Mouse (Mus musculus) spleen, adult 2 months (tissue): Measurements from ENCODE around the gene Fam32a.

Source experiments
- CTCF ChIP-seq: fragments of 200-500 bp; IDR thresholded peaks from 2 replicates; pipeline ENCODE4 v1.5.1; 2011; ENCODE audit warnings: mild to moderate bottlenecking, inconsistent platforms; ENCODE audit not compliant: insufficient read depth, insufficient read length, insufficient replicate concordance; ENCODE audit errors: extremely low read depth
- POLR2A ChIP-seq: fragments of 200-500 bp; IDR thresholded peaks from 2 replicates; pipeline ENCODE4 v1.6.1; 2011; ENCODE audit warnings: low read depth, low read length, inconsistent platforms

DNA sequence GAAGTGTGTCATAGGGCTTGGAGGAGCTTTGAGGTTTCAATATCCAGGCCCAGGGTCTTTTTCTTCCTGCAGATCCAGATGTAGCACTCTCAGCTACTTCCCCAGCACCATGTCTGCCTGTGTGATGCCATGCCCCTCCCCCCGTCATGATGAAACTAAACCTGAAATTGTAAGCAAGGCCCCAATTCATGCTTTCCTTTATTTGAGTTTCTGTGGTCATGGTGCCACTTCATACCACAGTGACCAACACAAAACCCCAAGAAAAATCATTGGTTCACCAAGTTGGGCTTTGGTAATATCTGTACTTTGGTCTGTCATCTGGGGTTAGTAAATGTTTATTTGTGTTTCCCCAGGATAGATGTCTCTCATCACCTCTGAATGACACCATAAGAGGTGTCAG, 10.9 kb upstream of the Fam32a start:
- TF ChIP-seq CTCF (no peak), POLR2A (no peak)
